Mouse (Mus musculus): ENCODE results near the gene Olfr743. TPM values are rescaled to one million over a fixed set of nuclear protein-coding genes. Genes with fewer than 3 reads are reported as not detected.
"Not testable (repeated sequence)": the region's sequence is repeated elsewhere in the genome, so short reads cannot be mapped to it uniquely, and the experiment has no call there.

Gene Olfr743
- total RNA-seq (2014; rRNA removed): not detected in 2 replicates
- not detected in 2 replicates for polyA plus RNA-seq (2015; fragmentation: Nextera tagmentation; extraction: Ambion mirVana)

DNA sequence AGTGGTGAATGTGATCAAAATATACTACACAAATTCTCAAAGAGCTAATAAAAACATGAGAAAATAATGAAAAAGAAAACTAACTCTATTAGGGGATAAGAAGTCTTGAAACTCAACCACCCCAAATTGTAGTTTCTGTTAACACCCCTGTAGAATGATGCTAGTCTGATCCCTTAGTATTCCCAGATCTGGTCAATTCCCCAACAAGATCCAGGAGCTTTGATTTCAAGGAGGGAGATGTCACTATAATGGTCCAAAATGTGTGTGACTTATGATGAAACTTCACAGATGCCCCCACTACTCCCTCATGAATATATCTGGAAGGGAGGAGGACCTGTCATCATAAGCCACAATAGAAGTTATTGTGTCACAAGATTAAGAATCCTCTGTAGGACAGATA lies at the start of gene Olfr743:
Gene Olfr743, plus strand, starts transcription at position 301 of the 400 bp plus-strand sequence.
- ATAC-seq (ENCODE audit: low FRiP score): no peak
- no peak for TF ChIP-seq CTCF (IDR thresholded peaks at IDR 0.05)
- Histone ChIP-seq H3K4me2 (ENCODE audit: low read depth, low read length, poor library complexity, severe bottlenecking) (no peak within 1 kb of the TSS), H3K27ac (ENCODE audit: low read depth, low read length) (no peak within 1 kb of the TSS), H3K36me3 (ENCODE audit: insufficient read depth, low read length) (no peaks in the 10 kb centered on the region), H3K27me3 (ENCODE audit: insufficient read depth, low read length) (no peaks in the 10 kb centered on the region), H3K4me3 (ENCODE audit: low read depth, low read length) (no peak within 1 kb of the TSS), H3K9me3 (ENCODE audit: low read length) (no peaks in the 10 kb centered on the region), H3K4me1 (ENCODE audit: insufficient read depth, low read length) (no peaks in the 10 kb centered on the region), H3K9ac (replicated peaks; ENCODE audit: low read length, poor library complexity, severe bottlenecking) (no peak within 1 kb of the TSS)
- DNase-seq (ENCODE audit: low spot score): no peak

DNA sequence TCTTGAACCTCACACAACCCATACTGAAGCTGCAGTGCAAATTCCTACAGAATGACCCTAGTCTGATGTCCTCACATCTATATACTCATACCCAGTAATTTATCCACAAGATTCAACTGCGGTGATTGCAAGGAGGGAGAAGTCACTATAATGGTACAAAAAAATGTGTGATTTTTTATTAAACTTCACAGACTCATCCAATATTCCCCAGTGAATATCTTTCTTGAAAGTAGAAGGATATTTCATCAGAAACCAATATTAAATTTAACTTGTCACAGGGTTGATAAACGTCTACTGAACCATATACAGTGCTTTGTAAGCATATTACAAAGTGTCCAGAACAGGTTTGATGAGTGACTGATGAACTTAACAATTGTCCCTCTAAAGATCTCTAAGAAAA lies 49.2 kb upstream of the Olfr743 start, which contains the start of gene Olfr741:
Gene Olfr741, plus strand, starts transcription at position 301 of the 400 bp plus-strand sequence.
- TF ChIP-seq CTCF (IDR thresholded peaks at IDR 0.05): no peak
- H3K36me3 ChIP-seq (ENCODE audit: insufficient read depth, low read length): no peaks in the 10 kb centered on the region
- H3K4me2 ChIP-seq (ENCODE audit: low read depth, low read length, poor library complexity, severe bottlenecking): no peak within 1 kb of the TSS
- H3K9me3 ChIP-seq (ENCODE audit: low read length): no peaks in the 10 kb centered on the region
- no peaks in the 10 kb centered on the region for H3K4me1 ChIP-seq (ENCODE audit: insufficient read depth, low read length)
- H3K27me3 ChIP-seq (ENCODE audit: insufficient read depth, low read length): no peaks in the 10 kb centered on the region
- ATAC-seq (ENCODE audit: low FRiP score) (no peak), DNase-seq (ENCODE audit: low spot score) (no peak)
- no peak within 1 kb of the TSS for H3K4me3 ChIP-seq (ENCODE audit: low read depth, low read length)
- no peak within 1 kb of the TSS for H3K27ac ChIP-seq (ENCODE audit: low read depth, low read length)
- WGBS: 71% methylated on average over 2 of the region's 2 CpGs
- H3K9ac ChIP-seq (replicated peaks; ENCODE audit: low read length, poor library complexity, severe bottlenecking): no peak within 1 kb of the TSS

DNA sequence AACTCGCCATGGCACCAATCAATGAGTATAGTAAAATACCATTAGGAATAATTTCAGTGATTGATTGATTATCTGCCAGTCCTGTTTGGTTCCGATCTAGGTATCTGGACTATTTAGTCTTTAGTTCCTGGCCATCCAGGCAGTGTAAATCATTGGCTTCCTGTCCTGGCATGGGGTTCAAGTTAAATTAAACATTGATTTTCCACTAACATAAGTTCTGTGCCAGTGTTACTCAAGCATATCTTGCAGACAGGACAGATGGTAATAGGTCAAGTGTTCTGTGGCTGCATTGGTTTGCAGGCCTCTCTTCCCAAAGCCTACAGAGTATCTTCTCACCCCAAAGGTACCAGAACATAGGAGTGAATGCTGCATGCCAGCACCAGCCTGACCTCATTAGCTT lies 43.2 kb upstream of the Olfr743 start:
- H3K4me3 ChIP-seq (ENCODE audit: low read depth, low read length): no peak overlapping the region
- DNase-seq (ENCODE audit: low spot score) (no peak), ATAC-seq (ENCODE audit: low FRiP score) (no peak)
- no peak overlapping the region for H3K9ac ChIP-seq (replicated peaks; ENCODE audit: low read length, poor library complexity, severe bottlenecking)
- no peaks in the 10 kb centered on the region for H3K36me3 ChIP-seq (ENCODE audit: insufficient read depth, low read length)
- WGBS: 78% methylated on average over 2 of the region's 2 CpGs
- TF ChIP-seq CTCF (IDR thresholded peaks at IDR 0.05): no peak
- H3K4me2 ChIP-seq (ENCODE audit: low read depth, low read length, poor library complexity, severe bottlenecking): no peak overlapping the region
- H3K9me3 ChIP-seq (ENCODE audit: low read length): no peaks in the 10 kb centered on the region
- no peak overlapping the region for H3K27ac ChIP-seq (ENCODE audit: low read depth, low read length)
- H3K4me1 ChIP-seq (ENCODE audit: insufficient read depth, low read length): no peaks in the 10 kb centered on the region
- no peaks in the 10 kb centered on the region for H3K27me3 ChIP-seq (ENCODE audit: insufficient read depth, low read length)

DNA sequence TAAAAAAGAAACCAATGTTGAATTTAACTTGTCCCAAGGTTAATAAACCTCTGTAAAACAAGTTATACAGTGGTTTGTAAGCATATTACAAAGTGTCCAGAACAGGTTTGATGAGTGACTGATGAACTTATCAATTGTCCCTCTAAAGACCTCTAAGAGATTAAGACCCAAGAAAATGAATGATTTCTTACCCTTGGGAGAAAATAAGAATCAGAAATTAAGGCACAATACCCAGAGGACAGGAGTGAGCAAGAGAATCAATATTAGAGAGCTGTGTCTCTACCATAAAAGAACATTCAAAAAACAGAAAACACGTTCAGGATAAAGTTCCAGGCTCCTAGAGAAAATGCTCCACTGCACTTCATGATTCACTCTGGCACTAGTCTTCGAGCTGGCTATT lies 18.3 kb upstream of the Olfr743 start, which contains the start of gene Olfr742:
Gene Olfr742, plus strand, starts transcription at position 301 of the 400 bp plus-strand sequence.
- Histone ChIP-seq H3K27me3 (ENCODE audit: insufficient read depth, low read length) (no peaks in the 10 kb centered on the region), H3K27ac (ENCODE audit: low read depth, low read length) (no peak within 1 kb of the TSS), H3K36me3 (ENCODE audit: insufficient read depth, low read length) (no peaks in the 10 kb centered on the region), H3K4me3 (ENCODE audit: low read depth, low read length) (no peak within 1 kb of the TSS), H3K9ac (replicated peaks; ENCODE audit: low read length, poor library complexity, severe bottlenecking) (no peak within 1 kb of the TSS), H3K9me3 (ENCODE audit: low read length) (no peaks in the 10 kb centered on the region), H3K4me1 (ENCODE audit: insufficient read depth, low read length) (no peaks in the 10 kb centered on the region), H3K4me2 (ENCODE audit: low read depth, low read length, poor library complexity, severe bottlenecking) (no peak within 1 kb of the TSS)
- 54% methylated on average over 2 of the region's 2 CpGs for WGBS
- ATAC-seq (ENCODE audit: low FRiP score) (no peak), DNase-seq (ENCODE audit: low spot score) (no peak)
- TF ChIP-seq CTCF (IDR thresholded peaks at IDR 0.05): no peak

DNA sequence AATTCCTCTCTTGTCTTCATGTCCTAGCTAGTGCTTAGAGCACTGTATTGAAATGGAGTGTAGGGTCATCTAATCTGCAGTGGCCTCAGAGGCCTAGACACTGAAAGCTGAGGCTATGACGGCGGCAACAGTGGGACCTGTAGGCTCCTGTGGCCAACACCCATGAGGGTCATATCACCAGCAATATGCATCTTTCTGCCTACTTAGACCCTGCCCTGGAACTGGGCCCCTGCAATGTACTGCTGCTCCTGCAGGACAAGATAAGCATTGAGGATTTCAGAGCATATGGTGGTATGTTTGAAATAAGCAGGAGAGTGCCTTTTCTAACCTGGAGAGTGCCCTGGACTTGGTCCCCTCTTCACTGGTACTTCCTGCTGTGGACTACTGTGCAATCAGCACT lies 31.1 kb downstream of the Olfr743 start:
- TF ChIP-seq CTCF (IDR thresholded peaks at IDR 0.05): no peak
- 91% methylated on average over 2 of the region's 2 CpGs for WGBS

DNA sequence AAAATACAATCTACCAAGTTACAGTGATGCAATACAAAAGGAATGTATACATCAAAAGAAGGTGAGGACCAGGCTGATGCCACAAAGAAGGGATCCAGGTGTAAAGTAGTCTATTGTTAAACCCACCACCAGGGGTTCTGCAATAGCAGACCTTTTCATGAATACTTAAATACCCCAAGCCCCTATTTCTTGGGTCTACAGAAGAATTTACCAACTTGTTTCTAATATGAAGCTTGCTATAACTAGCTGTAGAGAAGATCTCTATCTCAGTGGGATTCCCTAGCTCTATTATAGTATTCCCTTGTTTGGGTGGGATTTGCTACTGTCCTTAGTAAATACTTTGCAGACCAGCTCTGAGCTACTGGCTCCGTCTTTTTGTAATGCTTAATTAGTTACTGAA lies 51.4 kb downstream of the Olfr743 start:
- H3K4me2 ChIP-seq (ENCODE audit: low read depth, low read length, poor library complexity, severe bottlenecking); H3K27me3 ChIP-seq (ENCODE audit: insufficient read depth, low read length); H3K9me3 ChIP-seq (ENCODE audit: low read length); H3K27ac ChIP-seq (ENCODE audit: low read depth, low read length); H3K4me1 ChIP-seq (ENCODE audit: insufficient read depth, low read length); H3K36me3 ChIP-seq (ENCODE audit: insufficient read depth, low read length); DNase-seq (ENCODE audit: low spot score); H3K9ac ChIP-seq (replicated peaks; ENCODE audit: low read length, poor library complexity, severe bottlenecking); ATAC-seq (ENCODE audit: low FRiP score); H3K4me3 ChIP-seq (ENCODE audit: low read depth, low read length): not testable (repeated sequence)
- WGBS: 78% methylated on average over 1 of the region's 1 CpGs

More for the DNA sequence above, 31.1 kb downstream of the Olfr743 start:
- no peak overlapping the region for H3K9ac ChIP-seq (replicated peaks; ENCODE audit: low read length, poor library complexity, severe bottlenecking)
- no peak overlapping the region for H3K4me3 ChIP-seq (ENCODE audit: low read depth, low read length)
- no peak overlapping the region for H3K27ac ChIP-seq (ENCODE audit: low read depth, low read length)
- ATAC-seq (ENCODE audit: low FRiP score) (no peak), DNase-seq (ENCODE audit: low spot score) (no peak)
- no peaks in the 10 kb centered on the region for H3K36me3 ChIP-seq (ENCODE audit: insufficient read depth, low read length)
- H3K4me2 ChIP-seq (ENCODE audit: low read depth, low read length, poor library complexity, severe bottlenecking): no peak overlapping the region
- H3K27me3 ChIP-seq (ENCODE audit: insufficient read depth, low read length): no peaks in the 10 kb centered on the region
- no peaks in the 10 kb centered on the region for H3K9me3 ChIP-seq (ENCODE audit: low read length)
- no peaks in the 10 kb centered on the region for H3K4me1 ChIP-seq (ENCODE audit: insufficient read depth, low read length)

Other genes with a start within 250 kb of the Olfr743 start
- gene Olfr732, start 237.6 kb upstream of the Olfr743 start, total RNA-seq (2014; rRNA removed): not detected in 2 replicates
- gene Olfr732, start 237.6 kb upstream of the Olfr743 start, polyA plus RNA-seq (2015; fragmentation: Nextera tagmentation; extraction: Ambion mirVana): not detected in 2 replicates
- gene Olfr733, start 220.3 kb upstream of the Olfr743 start, total RNA-seq (2014; rRNA removed): not detected in 2 replicates
- gene Olfr733, start 220.3 kb upstream of the Olfr743 start, polyA plus RNA-seq (2015; fragmentation: Nextera tagmentation; extraction: Ambion mirVana): not detected in 2 replicates
- gene Olfr734, start 195.1 kb upstream of the Olfr743 start, total RNA-seq (2014; rRNA removed): not detected in 2 replicates
- not detected in 2 replicates for gene Olfr734, start 195.1 kb upstream of the Olfr743 start, polyA plus RNA-seq (2015; fragmentation: Nextera tagmentation; extraction: Ambion mirVana)
- not detected in 2 replicates for gene Olfr735, start 173.0 kb upstream of the Olfr743 start, total RNA-seq (2014; rRNA removed)
- not detected in 2 replicates for gene Olfr735, start 173.0 kb upstream of the Olfr743 start, polyA plus RNA-seq (2015; fragmentation: Nextera tagmentation; extraction: Ambion mirVana)
- not detected in 2 replicates for gene Tlr11, start 163.9 kb upstream of the Olfr743 start, total RNA-seq (2014; rRNA removed)
- gene Tlr11, start 163.9 kb upstream of the Olfr743 start, polyA plus RNA-seq (2015; fragmentation: Nextera tagmentation; extraction: Ambion mirVana): not detected in 2 replicates
- not detected in 2 replicates for gene Olfr736, start 140.7 kb upstream of the Olfr743 start, total RNA-seq (2014; rRNA removed)
- gene Olfr736, start 140.7 kb upstream of the Olfr743 start, polyA plus RNA-seq (2015; fragmentation: Nextera tagmentation; extraction: Ambion mirVana): not detected in 2 replicates
- not detected in 2 replicates for gene Olfr738, start 114.3 kb upstream of the Olfr743 start, total RNA-seq (2014; rRNA removed)
- gene Olfr738, start 114.3 kb upstream of the Olfr743 start, polyA plus RNA-seq (2015; fragmentation: Nextera tagmentation; extraction: Ambion mirVana): not detected in 2 replicates
- gene Olfr739, start 103.2 kb upstream of the Olfr743 start, total RNA-seq (2014; rRNA removed): not detected in 2 replicates
- gene Olfr739, start 103.2 kb upstream of the Olfr743 start, polyA plus RNA-seq (2015; fragmentation: Nextera tagmentation; extraction: Ambion mirVana): not detected in 2 replicates
- not detected in 2 replicates for gene Olfr740, start 76.3 kb upstream of the Olfr743 start, total RNA-seq (2014; rRNA removed)
- not detected in 2 replicates for gene Olfr740, start 76.3 kb upstream of the Olfr743 start, polyA plus RNA-seq (2015; fragmentation: Nextera tagmentation; extraction: Ambion mirVana)
- gene Olfr741, start 49.1 kb upstream of the Olfr743 start, total RNA-seq (2014; rRNA removed): not detected in 2 replicates
- not detected in 2 replicates for gene Olfr741, start 49.1 kb upstream of the Olfr743 start, polyA plus RNA-seq (2015; fragmentation: Nextera tagmentation; extraction: Ambion mirVana)
- gene Olfr742, start 18.2 kb upstream of the Olfr743 start, total RNA-seq (2014; rRNA removed): not detected in 2 replicates
- not detected in 2 replicates for gene Olfr742, start 18.2 kb upstream of the Olfr743 start, polyA plus RNA-seq (2015; fragmentation: Nextera tagmentation; extraction: Ambion mirVana)
- not detected in 2 replicates for gene Olfr744, start 93.0 kb downstream of the Olfr743 start, total RNA-seq (2014; rRNA removed)
- gene Olfr744, start 93.0 kb downstream of the Olfr743 start, polyA plus RNA-seq (2015; fragmentation: Nextera tagmentation; extraction: Ambion mirVana): not detected in 2 replicates
- gene Olfr745, start 117.5 kb downstream of the Olfr743 start, total RNA-seq (2014; rRNA removed): not detected in 2 replicates
- not detected in 2 replicates for gene Olfr745, start 117.5 kb downstream of the Olfr743 start, polyA plus RNA-seq (2015; fragmentation: Nextera tagmentation; extraction: Ambion mirVana)
- not detected in 2 replicates for gene Olfr746, start 125.2 kb downstream of the Olfr743 start, total RNA-seq (2014; rRNA removed)
- not detected in 2 replicates for gene Olfr746, start 125.2 kb downstream of the Olfr743 start, polyA plus RNA-seq (2015; fragmentation: Nextera tagmentation; extraction: Ambion mirVana)
- not detected in 2 replicates for gene Olfr747, start 171.4 kb downstream of the Olfr743 start, total RNA-seq (2014; rRNA removed)
- gene Olfr747, start 171.4 kb downstream of the Olfr743 start, polyA plus RNA-seq (2015; fragmentation: Nextera tagmentation; extraction: Ambion mirVana): not detected in 2 replicates
- gene Olfr748, start 185.5 kb downstream of the Olfr743 start, total RNA-seq (2014; rRNA removed): not detected in 2 replicates
- gene Olfr748, start 185.5 kb downstream of the Olfr743 start, polyA plus RNA-seq (2015; fragmentation: Nextera tagmentation; extraction: Ambion mirVana): not detected in 2 replicates
- not detected in 2 replicates for gene Olfr749, start 223.3 kb downstream of the Olfr743 start, total RNA-seq (2014; rRNA removed)
- not detected in 2 replicates for gene Olfr749, start 223.3 kb downstream of the Olfr743 start, polyA plus RNA-seq (2015; fragmentation: Nextera tagmentation; extraction: Ambion mirVana)